In genomic region chr14:16248135-16248534, GRCm38 (mm10) we compare ENCODE assay signal across 8 mouse cellular contexts. TPM values are rescaled to one million over a fixed set of nuclear protein-coding genes. Genes with fewer than 3 reads are reported as not detected.
DNase-seq lines count a peak whose midpoint lies in the region; ATAC-seq and TF ChIP-seq lines count a peak whose summit lies in the region.

No protein-coding gene starts in this region.

- H3K36me3 ChIP-seq in hindbrain, embryonic 13.5 days: no peaks in the 10 kb centered on the region
- H3K36me3 ChIP-seq in midbrain, embryonic 15.5 days (replicated peaks): no peaks in the 10 kb centered on the region

- peak; percentile 26 for DNase-seq in cerebellum, adult 9-10 months
- no peak for DNase-seq in cerebellum, adult 8-10 months
- DNase-seq in layer of hippocampus, adult 2 months (ENCODE audit: low spot score in 2 of 2): no peak
- DNase-seq in layer of hippocampus, adult 8-10 months (ENCODE audit: low spot score in 2 of 2): no peak
- DNase-seq in adrenal gland, postnatal 4 days (ENCODE audit: low spot score in 2 of 2): no peak

- ATAC-seq in hindbrain, embryonic 13.5 days (ENCODE audit: low FRiP score): no peak
- ATAC-seq in midbrain, embryonic 15.5 days (replicated peaks): no peak
- ATAC-seq in CD4-positive, CD25-positive, alpha-beta regulatory T cell, adult 4 months: no peak

- no peaks in the 10 kb centered on the region for H3K27me3 ChIP-seq in hindbrain, embryonic 13.5 days
- no peaks in the 10 kb centered on the region for H3K27me3 ChIP-seq in midbrain, embryonic 15.5 days (replicated peaks)

- no peak for TF ChIP-seq CTCF in layer of hippocampus, adult 2 months (conservative IDR thresholded peaks at IDR 0.05)

- H3K9ac ChIP-seq in hindbrain, embryonic 13.5 days: no peak overlapping the region
- H3K9ac ChIP-seq in midbrain, embryonic 15.5 days: no peak overlapping the region

- WGBS in hindbrain, embryonic 13.5 days: 80% methylated on average over 3 of the region's 3 CpGs
- WGBS in midbrain, embryonic 15.5 days: 73% methylated on average over 3 of the region's 3 CpGs

- no peak overlapping the region for H3K27ac ChIP-seq in layer of hippocampus, adult 2 months
- H3K27ac ChIP-seq in hindbrain, embryonic 13.5 days: no peak overlapping the region
- no peak overlapping the region for H3K27ac ChIP-seq in midbrain, embryonic 15.5 days

- peaks cover 18% of the 10 kb centered on the region for H3K4me1 ChIP-seq in hindbrain, embryonic 13.5 days (replicated peaks)
- H3K4me1 ChIP-seq in midbrain, embryonic 15.5 days: peaks cover 29% of the 10 kb centered on the region

- H3K4me3 ChIP-seq in layer of hippocampus, adult 2 months: peak overlapping the region; percentile 92
- H3K4me3 ChIP-seq in hindbrain, embryonic 13.5 days: 0 out of 2 replicates have a peak overlapping the region, but pooled peaks have one; percentile 76
- H3K4me3 ChIP-seq in midbrain, embryonic 15.5 days: peak overlapping the region; percentile 56; the same call in 1 of the 2 replicates

- peak overlapping the region; percentile 90; the same call in 1 of the 2 replicates for H3K4me2 ChIP-seq in hindbrain, embryonic 13.5 days
- no peak overlapping the region for H3K4me2 ChIP-seq in midbrain, embryonic 15.5 days

- H3K9me3 ChIP-seq in hindbrain, embryonic 13.5 days: no peaks in the 10 kb centered on the region
- no peaks in the 10 kb centered on the region for H3K9me3 ChIP-seq in midbrain, embryonic 15.5 days

RNA-seq across cellular contexts. Expression of gene Ngly1, which starts 0.9 kb away (rescaled TPM):
- 10 to 100 TPM; 27.5 to 28.6 TPM for total RNA-seq in layer of hippocampus, adult 2 months (2021)
- total RNA-seq in layer of hippocampus, adult 8-10 months (2022): 10 to 100 TPM; 27.9 to 33.7 (median 32.1) TPM
- polyA plus RNA-seq in hindbrain, embryonic 13.5 days (2015; fragmentation: Nextera tagmentation; extraction: Ambion mirVana): 26.3 and 27.0 TPM in 2 replicates
- 25.4 and 26.0 TPM in 2 replicates for polyA plus RNA-seq in midbrain, embryonic 15.5 days (2015; fragmentation: Nextera tagmentation; extraction: Ambion mirVana)
- 10 to 100 TPM; 42.6 to 49.3 TPM for total RNA-seq in adrenal gland, postnatal 4 days (2021)
- 10 to 100 TPM; 86.1 to 92.0 TPM for polyA plus RNA-seq in CD4-positive, CD25-positive, alpha-beta regulatory T cell, adult 4 months (2017; shearing (Covaris generic))

RNA-seq across cellular contexts. Expression of gene Oxsm, which starts 1.5 kb away (rescaled TPM):
- 10 to 100 TPM in 1 of 2 experiments, 1 to 10 TPM in 1; 9.3 to 10.1 TPM for total RNA-seq in layer of hippocampus, adult 2 months (2021)
- total RNA-seq in layer of hippocampus, adult 8-10 months (2022): 10 to 100 TPM; 10.2 to 12.9 (median 12.1) TPM
- polyA plus RNA-seq in hindbrain, embryonic 13.5 days (2015; fragmentation: Nextera tagmentation; extraction: Ambion mirVana): 1.1 and 1.8 TPM in 2 replicates
- 1.9 and 2.1 TPM in 2 replicates for polyA plus RNA-seq in midbrain, embryonic 15.5 days (2015; fragmentation: Nextera tagmentation; extraction: Ambion mirVana)
- total RNA-seq in adrenal gland, postnatal 4 days (2021): 10 to 100 TPM; 20.5 to 22.2 TPM
- polyA plus RNA-seq in CD4-positive, CD25-positive, alpha-beta regulatory T cell, adult 4 months (2017; shearing (Covaris generic)): 1 to 10 TPM; 4.8 to 9.5 TPM
